Mouse (Mus musculus) liver, embryonic 14.5 days (tissue): Measurements from ENCODE around the gene Srsf7. TPM values are rescaled to one million over a fixed set of nuclear protein-coding genes. Genes with fewer than 3 reads are reported as not detected.
"Not testable (repeated sequence)": the region's sequence is repeated elsewhere in the genome, so short reads cannot be mapped to it uniquely, and the experiment has no call there.

ENCODE experiments used
- ATAC-seq: fragments of 200-750 bp; cut with Nextera tagmentation; 2 replicates; pipeline ENCODE4 v1.8.0; 2017; ENCODE audit warnings: moderate number of reproducible peaks, mild to moderate bottlenecking, moderate library complexity; ENCODE audit not compliant: insufficient read depth
- DNase-seq, 3 experiments: peaks; one replicate each; pipeline ENCODE4 v3.0.0-alpha.2; 2012 to 2013; ENCODE audit warnings: low read depth in 3 of 3, low spot score in 3 of 3
- H3K27ac ChIP-seq: fragments of 300-500 bp; sonication (generic); 2 replicates; pipeline ENCODE4 v1.5.1; 2014; ENCODE audit warnings: moderate library complexity, mild to moderate bottlenecking, control low read depth, inconsistent platforms
- H3K27me3 ChIP-seq: fragments of 300-500 bp; sonication (generic); 2 replicates; pipeline ENCODE4 v1.6.1; 2014; ENCODE audit warnings: mild to moderate bottlenecking, low read length, moderate library complexity; ENCODE audit not compliant: control insufficient read depth, insufficient read depth
- H3K36me3 ChIP-seq: fragments of 300-500 bp; sonication (generic); replicated peaks from 2 replicates; pipeline ENCODE4 v1.6.1; 2014; ENCODE audit warnings: low read depth; ENCODE audit not compliant: control insufficient read depth, insufficient read depth
- H3K4me1 ChIP-seq, 2 experiments: fragments of 200-500 bp in 1 of 2; fragments of 300-500 bp in 1 of 2; sonication (generic) in 1 of 2; replicated peaks; 2 replicates each; pipeline ENCODE4 v1.6.1; 2012 to 2014; ENCODE audit warnings: antibody characterized with exemption in 1 of 2, inconsistent platforms in 1 of 2, low read length in 1 of 2; ENCODE audit not compliant: control insufficient read depth in 2 of 2, insufficient read depth in 2 of 2
- H3K4me2 ChIP-seq: fragments of 300-500 bp; sonication (generic); 2 replicates; pipeline ENCODE4 v1.6.1; 2014; ENCODE audit warnings: low read depth, mild to moderate bottlenecking, control low read depth, moderate library complexity
- H3K4me3 ChIP-seq, 2 experiments: fragments of 200-500 bp in 1 of 2; fragments of 300-500 bp in 1 of 2; sonication (generic) in 1 of 2; 2 replicates each; pipeline ENCODE4 v1.5.1; 2012 to 2014; ENCODE audit warnings: low read depth in 2 of 2, low read length in 2 of 2, mild to moderate bottlenecking in 2 of 2, control low read depth in 1 of 2, inconsistent platforms in 1 of 2, moderate library complexity in 1 of 2; ENCODE audit not compliant: insufficient read depth in 1 of 2
- H3K9ac ChIP-seq: fragments of 300-500 bp; sonication (generic); replicated peaks from 2 replicates; pipeline ENCODE4 v1.6.1; 2014; ENCODE audit warnings: mild to moderate bottlenecking, control low read depth, moderate library complexity
- H3K9me3 ChIP-seq: fragments of 300-500 bp; sonication (generic); 2 replicates; pipeline ENCODE4 v1.6.1; 2016; ENCODE audit warnings: low read length, mixed read lengths; ENCODE audit not compliant: control insufficient read depth
- CTCF ChIP-seq: IDR thresholded peaks from 2 replicates; pipeline ENCODE4 v1.5.1; 2016; ENCODE audit warnings: antibody characterized with exemption, low read depth, control low read depth
- EP300 ChIP-seq: IDR thresholded peaks from 2 replicates; pipeline ENCODE4 v1.6.1; 2016; ENCODE audit warnings: antibody characterized with exemption, low read depth
- WGBS: fragments of 180-500 bp; shearing (Covaris S2); extraction: QIAGEN DNeasy Blood & Tissue Kit; methylation state at CpG from one replicate; pipeline ENCODE4 v1.1.7; 2014; ENCODE audit not compliant: insufficient replicate concordance; 5-methylcytosine and 5-hydroxymethylcytosine counted together
- polyA plus RNA-seq, 2 experiments: library from polyadenylated mRNA; depleted of rRNA in 1 of 2; stranded (reverse) in 1 of 2; unstranded in 1 of 2; fragments of >200 nt; fragmentation: Nextera tagmentation in 1 of 2; extraction: Ambion mirVana in 1 of 2; gene quantifications; 2 replicates each; pipeline versions ENCODE4 v1.2.1 to v1.2.3; 2012 to 2014

Gene Srsf7
- polyA plus RNA-seq, 2 experiments: 146 to 264 TPM

- H3K27ac ChIP-seq: no peak overlapping the region
- ATAC-seq (no peak), DNase-seq (no peak)
- H3K4me1 ChIP-seq: peaks cover 2 to 9% of the 10 kb centered on the region in 2 experiments; a peak in 3 of 4 replicates
- H3K9ac ChIP-seq: no peak overlapping the region
- TF ChIP-seq EP300: no peak
- no peak for TF ChIP-seq CTCF
- H3K36me3 ChIP-seq: no peaks in the 10 kb centered on the region
- WGBS: 66% methylated on average over 7 of the region's 7 CpGs
- no peak overlapping the region for H3K4me3 ChIP-seq
- H3K27me3 ChIP-seq: no peaks in the 10 kb centered on the region
- no peak overlapping the region for H3K4me2 ChIP-seq
- no peaks in the 10 kb centered on the region for H3K9me3 ChIP-seq
Observed at GRCm38 (mm10) chr17:80234376-80234775, 27.3 kb upstream of the Srsf7 start.

GRCm38 (mm10) chr17:80233844-80234243 lies 26.7 kb upstream of the Srsf7 start:
- Histone ChIP-seq H3K9ac (no peak overlapping the region), H3K27ac (no peak overlapping the region), H3K9me3 (no peaks in the 10 kb centered on the region), H3K27me3 (no peaks in the 10 kb centered on the region), H3K4me1 (peaks cover 2 to 9% of the 10 kb centered on the region in 2 experiments; a peak in 3 of 4 replicates), H3K4me2 (no peak overlapping the region), H3K36me3 (no peaks in the 10 kb centered on the region), H3K4me3 (no peak overlapping the region)
- no peak for DNase-seq
- TF ChIP-seq EP300: no peak
- no peak for TF ChIP-seq CTCF
- ATAC-seq: no peak
- 65% methylated on average over 5 of the region's 5 CpGs for WGBS

- no peaks in the 10 kb centered on the region for H3K27me3 ChIP-seq
- no peaks in the 10 kb centered on the region; the same call in none of the 2 replicates for H3K36me3 ChIP-seq
- ATAC-seq (no peak), DNase-seq (no peak)
- no peak overlapping the region for H3K4me3 ChIP-seq
- TF ChIP-seq CTCF: no peak
- no peak overlapping the region for H3K27ac ChIP-seq
- H3K9me3 ChIP-seq: no peaks in the 10 kb centered on the region
- H3K4me1 ChIP-seq: peaks cover 9 to 12% of the 10 kb centered on the region in 2 experiments
- H3K9ac ChIP-seq: no peak overlapping the region
- no peak overlapping the region for H3K4me2 ChIP-seq
- 74% methylated on average over 2 of the region's 2 CpGs for WGBS
Observed at GRCm38 (mm10) chr17:80229396-80229795, 22.3 kb upstream of the Srsf7 start.

GRCm38 (mm10) chr17:80225142-80225541 lies 18.0 kb upstream of the Srsf7 start:
- peak overlapping the region; percentile 79; the same call in 1 of the 2 replicates for H3K27ac ChIP-seq
- not testable (repeated sequence) for H3K36me3 ChIP-seq, DNase-seq, H3K27me3 ChIP-seq, H3K4me1 ChIP-seq, ATAC-seq, H3K9me3 ChIP-seq
- 24% methylated on average over 4 of the region's 5 CpGs for WGBS
- H3K4me2 ChIP-seq: peak overlapping the region; percentile 82
- peak overlapping the region; percentile 75 to 87 for H3K4me3 ChIP-seq
- H3K9ac ChIP-seq: peak overlapping the region; percentile 87

GRCm38 (mm10) chr17:80224326-80225116 lies 17.4 kb upstream of the Srsf7 start, which contains the start of gene Gemin6:
Gene Gemin6, plus strand, starts transcription at chr17:80224441.
- H3K36me3 ChIP-seq: no peaks in the 10 kb centered on the region; the same call in none of the 2 replicates
- TF ChIP-seq CTCF (peak; percentile 15; the same call in 1 of the 2 replicates), EP300 (no peak)
- H3K4me1 ChIP-seq: peaks cover 7 to 8% of the 10 kb centered on the region in 2 experiments; a peak in 3 of 4 replicates
- DNase-seq (peak; percentile 79 to 83 (median 79)), ATAC-seq (peak; percentile 97)
- H3K27me3 ChIP-seq: no peaks in the 10 kb centered on the region
- peak within 1 kb of the TSS; percentile 87 for H3K9ac ChIP-seq
- H3K4me2 ChIP-seq: peak within 1 kb of the TSS; percentile 82
- no peaks in the 10 kb centered on the region for H3K9me3 ChIP-seq
- WGBS: under 1% methylated on average over 33 of the region's 33 CpGs
- H3K27ac ChIP-seq: peak within 1 kb of the TSS; percentile 79
- peak within 1 kb of the TSS; percentile 75 to 87 for H3K4me3 ChIP-seq
